Mouse (Mus musculus): Measurements from ENCODE around the gene Speer4c. TPM values are rescaled to one million over a fixed set of nuclear protein-coding genes. Genes with fewer than 3 reads are reported as not detected.

Gene Speer4c
- total RNA-seq, 4 experiments from 2014 or later: not detected

Other genes with a start within 250 kb of the Speer4c start
- not detected for gene Gm21149, start 237.7 kb downstream of the Speer4c start, total RNA-seq (2022)
- not detected for gene Gm21190, start 185.0 kb downstream of the Speer4c start, total RNA-seq (2022)
- not detected for gene Gm21083, start 136.9 kb downstream of the Speer4c start, total RNA-seq (2022)
- under 1 TPM in 1 of 4 experiments, not detected in 3; 0.33 TPM for gene Speer4d, start 95.2 kb downstream of the Speer4c start, total RNA-seq (2022)
- gene 4930572O03Rik, start 57.2 kb downstream of the Speer4c start, total RNA-seq (2022): not detected
- gene Cacna2d1, start 220.4 kb upstream of the Speer4c start, total RNA-seq (2022): 100 to 1,000 TPM in 1 of 4 experiments, 10 to 100 TPM in 3; 80.2 to 106 (median 94.4) TPM

Measured in heart, adult 8-10 months (tissue).